Mouse (Mus musculus): ENCODE data around the gene Stk26. TPM values are rescaled to one million over a fixed set of nuclear protein-coding genes. Genes with fewer than 3 reads are reported as not detected.

Stk26 gene
- polyA plus RNA-seq, 1 experiment from 2014 or later: 0.62 TPM

- Histone ChIP-seq H3K4me2 (no peak overlapping the region), H3K27me3 (no peaks in the 10 kb centered on the region), H3K4me1 (replicated peaks) (no peaks in the 10 kb centered on the region), H3K9ac (no peak overlapping the region), H3K36me3 (no peaks in the 10 kb centered on the region), H3K4me3 (no peak overlapping the region), H3K9me3 (no peaks in the 10 kb centered on the region), H3K27ac (replicated peaks) (no peak overlapping the region)
- ATAC-seq (ENCODE audit: low FRiP score, low read depth): no peak
- 96% methylated on average over 3 of the region's 3 CpGs for WGBS
Observed at GRCm38 (mm10) chrX:50937117-50937516, 96.3 kb downstream of the Stk26 start.

GRCm38 (mm10) chrX:50942610-50943009 is 101.8 kb downstream of the Stk26 start, which contains the start of gene Frmd7:
Gene Frmd7, minus strand, starts transcription at chrX:50942710.
- Histone ChIP-seq H3K27me3 (no peaks in the 10 kb centered on the region), H3K9ac (no peak within 1 kb of the TSS), H3K9me3 (no peaks in the 10 kb centered on the region), H3K4me3 (no peak within 1 kb of the TSS), H3K36me3 (no peaks in the 10 kb centered on the region), H3K4me2 (no peak within 1 kb of the TSS), H3K4me1 (replicated peaks) (no peaks in the 10 kb centered on the region), H3K27ac (replicated peaks) (no peak within 1 kb of the TSS)
- WGBS: 77% methylated on average over 14 of the region's 14 CpGs
- no peak for ATAC-seq (ENCODE audit: low FRiP score, low read depth)

Other genes starting within 250 kb of the Stk26 start
- gene Frmd7, start 101.7 kb downstream of the Stk26 start, polyA plus RNA-seq (2015; fragmentation: Nextera tagmentation; extraction: Ambion mirVana): 0.26 and 0.30 TPM in 2 replicates
- gene Rap2c, start 177.0 kb downstream of the Stk26 start, polyA plus RNA-seq (2015; fragmentation: Nextera tagmentation; extraction: Ambion mirVana): 12.5 TPM in 2 replicates